Mouse (Mus musculus) spleen, adult 2 months (tissue): ENCODE measurements at regions not wholly inside any gene's neighbourhood (a gene's known extent, or its start where the extent isn't known, plus 50 kb on each side); places are given as distances from the start of the nearest gene placed in this dataset.

Source experiments
- CTCF ChIP-seq: fragments of 200-500 bp; IDR thresholded peaks from 2 replicates; pipeline ENCODE4 v1.5.1; 2011; ENCODE audit warnings: mild to moderate bottlenecking, inconsistent platforms; ENCODE audit not compliant: insufficient read depth, insufficient read length, insufficient replicate concordance; ENCODE audit errors: extremely low read depth
- POLR2A ChIP-seq: fragments of 200-500 bp; IDR thresholded peaks from 2 replicates; pipeline ENCODE4 v1.6.1; 2011; ENCODE audit warnings: low read depth, low read length, inconsistent platforms

DNA sequence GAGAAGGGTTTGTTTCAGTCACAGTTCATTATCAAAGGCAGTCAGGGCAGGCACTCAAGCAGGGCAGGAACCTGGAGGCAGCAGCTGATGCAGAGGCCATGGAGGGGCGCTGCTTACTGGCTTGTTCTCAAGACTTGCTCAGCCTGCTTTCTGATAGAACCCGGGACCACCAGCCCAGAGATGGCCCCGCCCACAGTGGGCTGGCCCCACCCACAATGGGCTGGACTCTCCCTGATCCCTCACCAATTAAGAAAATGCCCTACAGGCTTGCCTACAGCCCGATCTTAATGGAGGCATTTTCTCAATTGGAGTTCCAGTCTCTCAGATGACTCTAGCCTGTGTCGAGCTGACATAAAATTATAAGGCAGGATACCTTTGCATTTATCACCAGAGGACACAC is 129.7 kb downstream of the Cryba4 start:
- TF ChIP-seq POLR2A (no peak), CTCF (no peak)
